Mouse (Mus musculus) embryonic facial prominence, embryonic 10.5 days (tissue): ENCODE measurements at regions not wholly inside any gene's neighbourhood (a gene's known extent, or its start where the extent isn't known, plus 50 kb on each side); places are given as distances from the start of the nearest gene placed in this dataset.

ENCODE experiments used
- DNase-seq: peaks from one replicate; pipeline ENCODE4 v3.0.0-alpha.2; 2017; ENCODE audit warnings: low spot score
- H3K27ac ChIP-seq: fragments of 300-500 bp; sonication (generic); replicated peaks from 2 replicates; pipeline ENCODE4 v1.5.1; 2016; ENCODE audit warnings: mild to moderate bottlenecking
- H3K27me3 ChIP-seq: fragments of 300-500 bp; sonication (generic); replicated peaks from 2 replicates; pipeline ENCODE4 v1.6.1; 2016; ENCODE audit warnings: low read depth, mild to moderate bottlenecking; ENCODE audit not compliant: poor library complexity, severe bottlenecking
- H3K36me3 ChIP-seq: fragments of 300-500 bp; sonication (generic); replicated peaks from 2 replicates; pipeline ENCODE4 v1.6.1; 2016; ENCODE audit warnings: mild to moderate bottlenecking, moderate library complexity
- H3K4me1 ChIP-seq: fragments of 300-500 bp; sonication (generic); 2 replicates; pipeline ENCODE4 v1.6.1; 2016
- H3K4me3 ChIP-seq: fragments of 300-500 bp; sonication (generic); 2 replicates; pipeline ENCODE4 v1.5.1; 2016; ENCODE audit warnings: mild to moderate bottlenecking, moderate library complexity
- H3K9me3 ChIP-seq: fragments of 300-500 bp; sonication (generic); 2 replicates; pipeline ENCODE4 v1.6.1; 2016; ENCODE audit warnings: mild to moderate bottlenecking
- WGBS: fragments of 180-500 bp; shearing (Covaris S2); methylation state at CpG from one replicate; pipeline ENCODE4 v1.1.7; 2016; 5-methylcytosine and 5-hydroxymethylcytosine counted together

DNA sequence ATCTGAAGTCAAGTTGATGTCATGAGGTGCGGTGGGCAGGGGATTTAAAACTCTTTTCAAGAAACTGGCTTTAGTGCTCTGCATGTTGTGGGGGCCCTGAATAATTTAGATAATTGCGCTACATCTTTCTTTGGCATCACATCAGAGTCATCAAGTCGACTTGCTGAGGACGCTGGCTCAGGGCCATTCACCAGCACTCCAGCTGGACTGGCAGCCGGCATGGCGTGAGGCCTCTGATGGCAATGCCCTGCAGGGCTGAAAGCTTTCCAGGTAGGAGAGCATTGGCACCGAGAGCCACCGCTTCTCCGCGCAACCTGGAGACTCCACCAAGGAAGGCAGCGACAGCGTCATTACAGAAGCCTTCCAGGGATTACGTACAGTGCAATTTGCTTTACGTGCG, 207.8 kb upstream of the Klf4 start:
- Histone ChIP-seq H3K36me3 (no peaks in the 10 kb centered on the region), H3K4me1 (no peaks in the 10 kb centered on the region), H3K27me3 (no peaks in the 10 kb centered on the region; the same call in 1 of the 2 replicates), H3K9me3 (no peaks in the 10 kb centered on the region), H3K4me3 (no peak overlapping the region), H3K27ac (no peak overlapping the region)
- WGBS: 92% methylated on average over 15 of the region's 15 CpGs
- no peak for DNase-seq

DNA sequence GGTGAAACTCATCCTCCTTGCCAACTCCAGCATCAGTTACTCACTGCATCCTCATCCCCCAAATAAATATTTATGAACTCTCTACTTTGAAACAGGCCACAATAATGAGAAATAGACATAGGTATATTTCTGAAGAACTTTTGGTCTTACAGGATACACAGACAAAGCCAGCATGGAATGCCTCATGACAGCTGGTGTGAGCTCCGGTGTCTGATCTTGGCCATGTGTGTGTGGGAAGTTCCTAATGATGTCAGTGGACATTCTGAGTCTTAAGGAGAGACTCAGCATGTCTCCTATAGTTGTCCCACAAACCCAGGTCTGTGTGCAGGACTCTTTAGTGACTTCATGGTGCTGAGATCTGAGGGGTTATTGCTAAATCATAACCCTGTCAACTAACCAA, 206.4 kb upstream of the Klf4 start:
- Histone ChIP-seq H3K9me3 (no peaks in the 10 kb centered on the region), H3K36me3 (no peaks in the 10 kb centered on the region)
- WGBS: 94% methylated on average over 1 of the region's 1 CpGs

DNA sequence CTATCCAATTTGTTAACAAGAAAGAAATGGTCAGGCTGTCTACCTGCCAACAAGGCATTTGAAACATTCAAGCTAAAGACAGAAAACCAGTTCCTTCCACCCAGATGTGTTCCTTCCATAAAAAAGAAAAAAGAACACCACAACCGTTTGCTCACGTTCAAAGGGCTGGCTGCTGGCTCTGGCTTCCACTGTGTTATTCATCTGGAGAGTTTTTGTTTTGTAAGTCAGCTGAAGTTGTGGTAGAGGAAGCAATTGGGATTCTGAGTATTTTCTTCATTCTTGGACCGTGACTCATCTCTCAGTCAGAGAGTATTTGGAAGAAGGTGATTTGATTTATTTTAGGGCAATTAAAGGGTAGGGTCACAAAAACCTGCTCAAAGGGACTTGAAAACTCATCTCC, 203.2 kb upstream of the Klf4 start:
- no peak for DNase-seq
- 84% methylated on average over 3 of the region's 3 CpGs for WGBS
- Histone ChIP-seq H3K9me3 (no peaks in the 10 kb centered on the region), H3K27ac (no peak overlapping the region), H3K4me1 (no peaks in the 10 kb centered on the region), H3K27me3 (no peaks in the 10 kb centered on the region; the same call in 1 of the 2 replicates), H3K36me3 (no peaks in the 10 kb centered on the region), H3K4me3 (no peak overlapping the region)

More for the DNA sequence above, 206.4 kb upstream of the Klf4 start:
- Histone ChIP-seq H3K27me3 (no peaks in the 10 kb centered on the region; the same call in 1 of the 2 replicates), H3K27ac (no peak overlapping the region), H3K4me1 (no peaks in the 10 kb centered on the region), H3K4me3 (no peak overlapping the region)
- no peak for DNase-seq

- 87% methylated on average over 1 of the region's 1 CpGs for WGBS
- H3K27ac ChIP-seq: no peak overlapping the region
Measured at GRCm38 (mm10) chr4:55734331-55734730, 202.1 kb upstream of the Klf4 start.

DNA sequence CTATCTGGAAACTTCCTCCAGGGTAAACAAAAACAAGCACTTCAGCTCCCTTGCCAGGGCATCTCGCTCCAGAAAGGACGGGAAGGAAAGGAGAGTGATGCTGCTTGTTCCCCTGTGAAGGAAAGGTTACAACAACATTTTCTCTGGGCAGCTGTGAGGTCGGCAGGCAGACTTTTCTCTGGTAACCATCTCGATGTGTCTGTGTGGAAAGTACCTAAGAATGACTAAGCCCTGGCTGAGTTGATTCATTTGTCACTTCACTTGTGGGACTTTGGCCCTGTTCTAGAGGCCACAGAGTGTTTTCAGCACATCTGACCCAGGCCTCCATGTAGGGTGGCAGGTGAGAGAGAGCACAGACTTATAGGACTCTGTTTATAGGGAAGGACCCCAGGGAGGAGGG, 201.0 kb upstream of the Klf4 start:
- Histone ChIP-seq H3K27ac (no peak overlapping the region), H3K27me3 (no peaks in the 10 kb centered on the region), H3K4me1 (no peaks in the 10 kb centered on the region), H3K9me3 (no peaks in the 10 kb centered on the region), H3K36me3 (no peaks in the 10 kb centered on the region), H3K4me3 (no peak overlapping the region)
- 51% methylated on average over 4 of the region's 4 CpGs for WGBS
- no peak for DNase-seq

More at GRCm38 (mm10) chr4:55734331-55734730, 202.1 kb upstream of the Klf4 start:
- Histone ChIP-seq H3K27me3 (no peaks in the 10 kb centered on the region; the same call in 1 of the 2 replicates), H3K9me3 (no peaks in the 10 kb centered on the region), H3K4me3 (no peak overlapping the region), H3K4me1 (no peaks in the 10 kb centered on the region), H3K36me3 (no peaks in the 10 kb centered on the region)
- no peak for DNase-seq

GRCm38 (mm10) chr4:55732006-55732405, 199.7 kb upstream of the Klf4 start:
- Histone ChIP-seq H3K9me3 (no peaks in the 10 kb centered on the region), H3K36me3 (no peaks in the 10 kb centered on the region), H3K27ac (no peak overlapping the region), H3K4me1 (no peaks in the 10 kb centered on the region), H3K4me3 (no peak overlapping the region), H3K27me3 (no peaks in the 10 kb centered on the region)
- no peak for DNase-seq
- 71% methylated on average over 4 of the region's 4 CpGs for WGBS

GRCm38 (mm10) chr4:55730266-55730665, 198.0 kb upstream of the Klf4 start:
- WGBS: 75% methylated on average over 4 of the region's 4 CpGs
- no peak for DNase-seq
- no peaks in the 10 kb centered on the region for H3K9me3 ChIP-seq
- H3K36me3 ChIP-seq: no peaks in the 10 kb centered on the region
- no peaks in the 10 kb centered on the region for H3K4me1 ChIP-seq
- H3K4me3 ChIP-seq: no peak overlapping the region
- no peaks in the 10 kb centered on the region for H3K27me3 ChIP-seq
- no peak overlapping the region for H3K27ac ChIP-seq

- H3K4me1 ChIP-seq: peaks cover 5% of the 10 kb centered on the region; the same call in 1 of the 2 replicates
- H3K36me3 ChIP-seq: no peaks in the 10 kb centered on the region
- 79% methylated on average over 2 of the region's 2 CpGs for WGBS
- H3K27me3 ChIP-seq: no peaks in the 10 kb centered on the region
- H3K9me3 ChIP-seq: no peaks in the 10 kb centered on the region
- DNase-seq: no peak
- H3K4me3 ChIP-seq: no peak overlapping the region
- no peak overlapping the region for H3K27ac ChIP-seq
Measured at GRCm38 (mm10) chr4:55727178-55727577, 194.9 kb upstream of the Klf4 start.

DNA sequence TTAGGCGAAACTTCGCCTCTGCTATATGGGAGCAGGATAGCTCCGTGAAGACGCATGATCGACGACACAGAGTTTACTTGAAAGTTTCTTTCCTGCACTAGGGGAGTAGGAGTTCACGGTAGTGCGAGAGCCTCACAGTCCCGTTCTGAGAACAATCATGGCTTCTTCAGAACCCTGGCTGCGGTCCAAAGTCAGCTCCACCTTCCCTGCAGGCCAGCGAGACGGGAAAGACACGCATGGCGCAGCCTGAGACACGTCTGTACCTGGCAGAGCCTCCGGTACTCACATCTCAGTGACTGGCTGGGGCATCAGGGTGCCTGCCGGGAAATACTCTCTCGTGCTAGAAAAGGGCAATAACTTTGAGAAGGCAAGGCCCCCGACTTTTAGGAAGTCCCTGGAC, 193.8 kb upstream of the Klf4 start:
- no peak for DNase-seq
- 85% methylated on average over 19 of the region's 19 CpGs for WGBS
- Histone ChIP-seq H3K36me3 (no peaks in the 10 kb centered on the region), H3K9me3 (no peaks in the 10 kb centered on the region), H3K4me3 (no peak overlapping the region), H3K27me3 (no peaks in the 10 kb centered on the region), H3K4me1 (peaks cover 10% of the 10 kb centered on the region), H3K27ac (no peak overlapping the region)

DNA sequence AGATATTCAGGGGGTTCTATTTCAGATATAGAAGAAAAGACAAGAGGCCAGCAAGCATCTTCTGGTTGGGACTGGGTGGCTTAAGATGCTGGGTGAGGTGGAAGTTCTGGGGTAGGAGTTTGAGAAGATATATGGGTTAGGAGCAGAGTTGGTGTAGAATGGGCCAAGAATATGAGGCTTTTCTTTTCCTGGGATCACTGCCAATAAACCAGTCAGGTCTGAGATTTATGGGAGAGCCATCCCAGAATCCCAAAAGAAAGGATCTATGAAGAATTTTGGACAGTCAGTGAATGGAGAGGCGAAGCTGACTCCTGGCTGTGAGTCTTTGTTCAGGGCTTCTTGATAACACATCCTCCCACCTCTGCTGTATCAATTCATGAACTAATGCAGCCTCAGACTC, 192.0 kb upstream of the Klf4 start:
- Histone ChIP-seq H3K4me3 (no peak overlapping the region), H3K9me3 (no peaks in the 10 kb centered on the region), H3K36me3 (no peaks in the 10 kb centered on the region), H3K27ac (no peak overlapping the region), H3K4me1 (peaks cover 10% of the 10 kb centered on the region), H3K27me3 (no peaks in the 10 kb centered on the region)
- DNase-seq: no peak
- WGBS: 93% methylated on average over 1 of the region's 1 CpGs

- 100% methylated on average over 1 of the region's 1 CpGs for WGBS
- Histone ChIP-seq H3K4me1 (peaks cover 10% of the 10 kb centered on the region), H3K9me3 (no peaks in the 10 kb centered on the region), H3K27ac (no peak overlapping the region), H3K36me3 (no peaks in the 10 kb centered on the region), H3K4me3 (no peak overlapping the region), H3K27me3 (no peaks in the 10 kb centered on the region)
- no peak for DNase-seq
Measured at GRCm38 (mm10) chr4:55723124-55723523, 190.9 kb upstream of the Klf4 start.

DNA sequence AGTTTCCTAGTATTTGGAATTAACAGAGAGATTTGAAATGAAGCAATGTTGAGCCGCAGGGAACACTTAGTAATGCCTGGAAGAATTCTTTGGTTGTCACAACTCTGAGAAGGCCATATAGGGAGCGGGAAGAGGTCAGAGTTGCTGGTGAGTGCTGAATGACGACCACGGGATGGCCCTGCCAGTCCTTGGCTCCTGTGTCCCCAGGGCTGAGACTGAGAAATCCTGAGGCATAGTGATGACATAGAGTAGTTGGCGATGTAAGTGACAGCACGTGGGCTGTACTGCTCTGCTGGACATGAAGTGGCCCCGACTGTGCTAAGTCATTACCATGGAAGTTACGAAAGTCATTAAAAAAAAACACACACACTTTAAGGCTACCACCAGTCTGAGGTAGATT, 190.1 kb upstream of the Klf4 start:
- Histone ChIP-seq H3K36me3 (no peaks in the 10 kb centered on the region), H3K4me1 (peaks cover 10% of the 10 kb centered on the region), H3K27ac (no peak overlapping the region), H3K9me3 (no peaks in the 10 kb centered on the region), H3K4me3 (no peak overlapping the region), H3K27me3 (no peaks in the 10 kb centered on the region)
- DNase-seq: no peak
- 70% methylated on average over 8 of the region's 8 CpGs for WGBS

DNA sequence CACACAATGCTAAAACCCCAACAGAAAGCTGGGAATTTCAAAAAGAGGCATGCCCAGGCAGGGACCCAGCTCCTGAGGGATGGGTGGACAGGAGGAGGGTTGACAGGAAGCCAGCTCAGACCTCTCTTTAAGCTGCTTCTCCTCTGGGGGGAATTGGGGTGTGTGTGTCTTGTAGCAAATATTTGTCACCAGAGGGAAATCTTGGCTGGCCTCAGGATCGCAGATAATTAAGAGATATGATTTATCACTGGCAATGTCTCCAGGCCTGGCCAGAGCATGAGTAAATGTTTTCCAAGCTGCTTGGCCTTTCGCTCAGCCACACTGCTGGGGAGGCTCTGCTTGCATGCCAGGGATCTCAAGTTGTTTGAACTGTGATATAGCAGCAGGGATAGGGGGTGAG, 189.6 kb upstream of the Klf4 start:
- Histone ChIP-seq H3K4me3 (no peak overlapping the region), H3K36me3 (no peaks in the 10 kb centered on the region), H3K27ac (no peak overlapping the region), H3K4me1 (peaks cover 10% of the 10 kb centered on the region), H3K27me3 (no peaks in the 10 kb centered on the region), H3K9me3 (no peaks in the 10 kb centered on the region)
- 85% methylated on average over 2 of the region's 2 CpGs for WGBS
- DNase-seq: no peak

DNA sequence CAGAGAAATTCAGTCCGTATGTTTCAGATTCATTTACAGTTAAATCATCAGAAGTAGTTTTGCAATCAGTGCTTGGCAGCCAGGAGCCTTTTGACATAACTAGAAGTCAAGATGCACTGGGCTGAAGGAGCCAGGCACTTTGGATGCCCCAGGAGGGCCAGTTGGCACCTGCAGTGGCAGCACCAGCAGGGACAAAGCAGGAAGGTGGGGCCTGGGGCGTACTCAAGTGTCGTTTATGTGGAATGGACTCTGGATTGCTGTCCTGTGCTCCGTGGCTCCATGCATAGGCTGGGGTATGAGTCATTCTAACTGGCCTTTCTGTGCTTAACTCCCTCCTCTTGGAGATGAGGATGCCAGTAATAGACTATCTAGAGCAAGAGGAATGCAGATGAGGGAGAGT, 186.2 kb upstream of the Klf4 start:
- H3K27ac ChIP-seq: no peak overlapping the region
- H3K4me1 ChIP-seq: peaks cover 10% of the 10 kb centered on the region
- no peak for DNase-seq
- H3K4me3 ChIP-seq: no peak overlapping the region
- no peaks in the 10 kb centered on the region for H3K36me3 ChIP-seq
- no peaks in the 10 kb centered on the region for H3K9me3 ChIP-seq
- no peaks in the 10 kb centered on the region for H3K27me3 ChIP-seq
- WGBS: 84% methylated on average over 4 of the region's 4 CpGs
